Mouse (Mus musculus) ES-Bruce4 (cell line): ENCODE data around the gene Ppp2r5d. TPM values are rescaled to one million over a fixed set of nuclear protein-coding genes. Genes with fewer than 3 reads are reported as not detected.

Experiments
- H3K27ac ChIP-seq: 2 replicates; pipeline ENCODE4 v1.5.1; 2012; ENCODE audit warnings: low read length, inconsistent platforms; ENCODE audit not compliant: insufficient read depth
- H3K27me3 ChIP-seq: 2 replicates; pipeline ENCODE4 v1.6.1; 2012; ENCODE audit warnings: mild to moderate bottlenecking, low read length, inconsistent platforms; ENCODE audit not compliant: control insufficient read depth, poor library complexity, insufficient read depth, severe bottlenecking
- H3K36me3 ChIP-seq: 2 replicates; pipeline ENCODE4 v1.6.1; 2012; ENCODE audit warnings: inconsistent platforms, mild to moderate bottlenecking, low read length, moderate library complexity; ENCODE audit not compliant: control insufficient read depth, poor library complexity, insufficient read depth, severe bottlenecking
- H3K4me1 ChIP-seq: one replicate; pipeline ENCODE4 v1.8.1; 2011; ENCODE audit warnings: low read length; ENCODE audit not compliant: control insufficient read depth, insufficient read depth
- H3K4me3 ChIP-seq: 2 replicates; pipeline ENCODE4 v1.5.1; 2011; ENCODE audit warnings: low read depth, mild to moderate bottlenecking, low read length
- H3K9ac ChIP-seq: 2 replicates; pipeline ENCODE4 v1.6.1; 2012; ENCODE audit warnings: low read depth, mild to moderate bottlenecking, inconsistent platforms; ENCODE audit not compliant: poor library complexity, severe bottlenecking
- H3K9me3 ChIP-seq: replicated peaks from 2 replicates; pipeline ENCODE4 v1.6.1; 2012; ENCODE audit warnings: mild to moderate bottlenecking, low read length, inconsistent platforms; ENCODE audit not compliant: control insufficient read depth, poor library complexity, insufficient read depth, severe bottlenecking
- CTCF ChIP-seq: IDR thresholded peaks from one replicate; pipeline ENCODE4 v1.8.1; 2011; ENCODE audit warnings: low read depth, low read length
- EP300 ChIP-seq: IDR thresholded peaks from 2 replicates; pipeline ENCODE4 v1.6.1; 2011; ENCODE audit warnings: low read depth, low read length; ENCODE audit not compliant: insufficient read depth
- POLR2A ChIP-seq: IDR thresholded peaks from one replicate; pipeline ENCODE4 v1.8.1; 2011; ENCODE audit warnings: low read length; ENCODE audit not compliant: insufficient read depth
- polyA plus RNA-seq: library from polyadenylated mRNA; stranded (reverse); fragments of >200 nt; gene quantifications from 2 replicates; pipeline ENCODE4 v1.2.4, GENCODE M21; 2011; ENCODE audit warnings: low read depth; ENCODE audit not compliant: missing spikeins, insufficient read depth, insufficient read length

The Ppp2r5d gene
- polyA plus RNA-seq, 1 experiment = 97.3 TPM

- Histone ChIP-seq H3K36me3 (peaks cover 31% of the 10 kb centered on the region), H3K27ac (peak within 1 kb of the TSS; percentile 47), H3K4me3 (peak within 1 kb of the TSS; percentile 91), H3K27me3 (no peaks in the 10 kb centered on the region), H3K9ac (peak within 1 kb of the TSS; percentile 93), H3K4me1 (peaks cover 1% of the 10 kb centered on the region), H3K9me3 (no peaks in the 10 kb centered on the region)
- peak; percentile 50 for TF ChIP-seq POLR2A
- TF ChIP-seq EP300 = no peak
Measured at GRCm38 (mm10) chr17:46680760-46681373, 24.0 kb downstream of the Ppp2r5d start, which contains the start of gene Klhdc3. Gene Klhdc3 (minus strand): TSS chr17:46680914.

DNA sequence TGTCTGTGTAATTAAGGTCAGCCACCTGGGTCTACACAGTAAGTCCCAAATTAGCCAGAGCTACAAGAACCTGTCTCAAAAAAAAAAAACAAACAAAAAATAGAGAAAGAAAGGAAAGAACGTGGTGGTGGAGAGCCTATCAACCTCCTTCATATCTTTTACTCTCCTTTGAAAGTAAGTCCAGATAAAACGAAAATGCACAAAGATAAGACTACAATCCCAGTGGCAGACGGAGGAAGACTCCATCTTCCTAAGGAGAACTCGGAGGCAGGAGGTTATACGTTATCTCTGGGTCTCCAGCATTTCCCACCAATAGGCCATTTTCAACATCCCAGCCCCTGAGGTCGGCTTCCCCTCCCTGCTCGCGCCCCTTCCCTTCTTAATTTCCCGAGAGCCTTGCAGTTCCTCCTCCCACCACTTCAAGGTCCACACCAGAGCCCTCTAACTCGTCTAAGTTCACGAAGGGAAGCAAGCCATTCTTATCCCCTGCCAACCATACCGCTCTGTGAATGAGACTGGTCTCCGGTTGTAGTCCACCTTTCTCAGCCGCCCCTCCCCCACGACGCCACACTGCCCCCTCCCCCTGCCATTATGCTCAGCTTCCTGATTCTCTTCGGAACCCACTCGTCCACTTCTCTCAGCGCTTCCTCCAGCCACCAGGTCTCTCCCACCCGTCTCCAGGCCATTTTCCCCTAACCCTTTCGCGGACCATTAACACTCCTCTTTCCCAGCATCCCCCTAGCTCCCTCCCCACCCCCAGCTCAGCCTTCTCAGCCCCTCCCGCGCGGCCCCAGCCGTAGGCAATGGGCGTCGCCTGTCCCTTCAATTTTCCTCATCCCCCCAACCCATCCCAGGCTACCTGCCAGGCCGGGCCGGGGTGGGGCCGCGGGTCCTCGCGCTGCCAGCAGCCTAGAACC, 24.8 kb downstream of the Ppp2r5d start:
- peaks cover 26% of the 10 kb centered on the region for H3K36me3 ChIP-seq
- peak overlapping the region; percentile 93 for H3K9ac ChIP-seq
- H3K4me1 ChIP-seq = peaks cover 1% of the 10 kb centered on the region
- H3K27ac ChIP-seq = peak overlapping the region; percentile 47
- no peak for TF ChIP-seq POLR2A
- no peak for TF ChIP-seq CTCF
- TF ChIP-seq EP300 = no peak
- no peaks in the 10 kb centered on the region for H3K9me3 ChIP-seq
- H3K27me3 ChIP-seq = no peaks in the 10 kb centered on the region
- peak overlapping the region; percentile 91 for H3K4me3 ChIP-seq

DNA sequence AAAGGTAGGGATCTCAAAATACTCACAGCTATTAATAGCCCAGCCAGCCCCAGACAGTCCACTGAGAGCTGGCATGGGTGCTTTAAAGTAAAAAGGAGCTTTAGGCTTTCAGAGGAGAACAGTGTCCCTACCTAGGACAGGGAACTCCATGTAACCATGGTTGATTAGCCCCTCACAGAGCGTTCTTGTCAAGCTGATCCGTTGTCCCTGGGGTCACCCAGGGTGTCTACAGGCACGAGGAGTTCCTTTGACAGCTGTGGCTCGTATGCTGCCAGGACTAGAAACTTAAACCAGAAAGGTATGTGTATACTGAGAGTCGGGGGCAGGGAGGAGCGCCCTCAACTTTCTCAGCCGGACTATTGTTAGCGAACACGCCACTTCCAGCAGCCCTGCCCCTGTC, 26.0 kb downstream of the Ppp2r5d start:
- Histone ChIP-seq H3K4me3 (no peak overlapping the region), H3K9me3 (no peaks in the 10 kb centered on the region), H3K27ac (no peak overlapping the region), H3K9ac (peak overlapping the region; percentile 93; the same call in 1 of the 2 replicates), H3K36me3 (peaks cover 19% of the 10 kb centered on the region), H3K27me3 (no peaks in the 10 kb centered on the region), H3K4me1 (peaks cover 1% of the 10 kb centered on the region)
- no peak for TF ChIP-seq POLR2A
- TF ChIP-seq EP300 = no peak
- TF ChIP-seq CTCF = no peak

DNA sequence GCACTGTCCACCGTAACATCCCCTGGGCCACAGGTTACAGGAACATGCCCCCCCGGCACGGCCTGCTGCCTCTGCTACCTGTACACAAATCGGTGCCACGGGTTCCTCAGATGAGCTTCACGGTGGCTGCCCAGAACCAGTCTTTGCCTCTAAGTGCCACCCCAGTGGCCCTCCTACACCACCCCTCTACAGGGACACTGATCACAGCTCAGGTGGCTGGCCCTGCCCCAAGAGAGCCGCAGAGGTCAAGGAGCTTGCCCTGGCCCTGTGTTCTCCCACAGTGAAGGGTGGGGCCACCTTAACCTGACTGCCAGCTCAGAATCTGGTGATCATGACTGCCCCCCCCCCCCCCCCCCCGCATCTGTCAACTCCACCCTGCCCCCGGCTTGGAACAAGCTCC, 26.5 kb downstream of the Ppp2r5d start, which contains the start of gene Mea1:
Mea1 (plus strand) TSS at position 378 of the 400 bp plus-strand sequence.
- H3K4me1 ChIP-seq = peaks cover 1% of the 10 kb centered on the region

DNA sequence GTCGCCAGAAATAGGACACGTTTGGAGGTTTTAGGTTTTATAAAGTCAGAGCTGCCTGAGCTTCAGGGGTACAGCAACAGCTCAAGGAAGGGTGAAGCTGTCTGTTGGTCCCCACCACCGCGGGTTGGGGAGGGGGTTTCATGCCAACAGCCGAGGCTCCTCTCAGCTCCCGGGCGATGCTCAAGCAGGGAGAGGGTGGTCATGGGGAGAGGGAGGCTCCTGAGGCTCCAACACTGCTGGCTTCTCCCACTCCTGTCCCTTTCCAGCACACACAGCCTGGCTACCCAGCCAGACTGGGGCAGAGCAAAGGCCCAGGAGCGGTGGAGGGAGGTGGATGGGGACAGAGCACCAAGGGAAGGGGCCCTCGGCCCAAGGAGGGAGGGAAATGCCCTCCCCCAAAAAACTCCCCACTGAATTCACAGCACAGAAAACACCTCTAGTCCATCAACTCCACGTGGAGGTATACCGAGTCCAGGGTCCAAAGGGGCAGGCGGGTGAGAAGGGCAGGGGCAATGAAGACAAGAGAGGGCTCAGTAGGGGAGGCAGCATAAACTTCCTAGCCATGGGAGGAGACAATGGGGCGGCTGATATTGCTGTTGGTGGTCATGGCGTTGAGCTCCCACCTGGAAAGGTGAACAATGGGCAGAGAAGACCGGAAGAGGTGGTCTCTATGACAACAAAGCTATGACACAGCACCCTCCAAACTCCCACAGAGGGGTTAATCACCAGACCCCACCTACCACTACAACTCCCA, 30.2 kb downstream of the Ppp2r5d start:
- no peaks in the 10 kb centered on the region for H3K27me3 ChIP-seq
- H3K4me3 ChIP-seq = peak overlapping the region; percentile 80
- H3K4me1 ChIP-seq = peaks cover 6% of the 10 kb centered on the region
- H3K27ac ChIP-seq = peak overlapping the region; percentile 36
- H3K9ac ChIP-seq = peak overlapping the region; percentile 22
- H3K36me3 ChIP-seq = peaks cover 19% of the 10 kb centered on the region
- H3K9me3 ChIP-seq = no peaks in the 10 kb centered on the region
- peak; percentile 32; the same call in 1 of the 2 replicates for TF ChIP-seq EP300
- TF ChIP-seq CTCF = no peak
- TF ChIP-seq POLR2A = no peak

More for the DNA sequence above, 26.5 kb downstream of the Ppp2r5d start, which contains the start of gene Mea1:
- Histone ChIP-seq H3K9me3 (no peaks in the 10 kb centered on the region), H3K9ac (peak within 1 kb of the TSS; percentile 93; the same call in 1 of the 2 replicates), H3K36me3 (peaks cover 19% of the 10 kb centered on the region), H3K4me3 (peak within 1 kb of the TSS; percentile 91; the same call in 1 of the 2 replicates), H3K27ac (no peak within 1 kb of the TSS), H3K27me3 (no peaks in the 10 kb centered on the region)
- no peak for TF ChIP-seq EP300
- TF ChIP-seq POLR2A = no peak
- TF ChIP-seq CTCF = no peak
